Mouse (Mus musculus): ENCODE measurements around the gene March6.

- TF ChIP-seq CTCF (IDR thresholded peaks at IDR 0.05; ENCODE audit: borderline replicate concordance, insufficient read depth, low read depth, low read length): no peak
- no peak for TF ChIP-seq POLR2A (IDR thresholded peaks at IDR 0.05; ENCODE audit: borderline replicate concordance, insufficient read depth, low read length)
Measured at GRCm38 (mm10) chr15:31436083-31436482, 94.8 kb downstream of the March6 start.

All from cerebellum, adult 2 months (tissue).